Mouse (Mus musculus): ENCODE measurements around the gene Sigmar1. TPM values are rescaled to one million over a fixed set of nuclear protein-coding genes. Genes with fewer than 3 reads are reported as not detected.
"Not testable (repeated sequence)": the region's sequence is repeated elsewhere in the genome, so short reads cannot be mapped to it uniquely, and the experiment has no call there.

Sigmar1 gene
- total RNA-seq, 2 experiments from 2014 or later, result 19.7 to 23.5 TPM

- peak; percentile 86 to 88 for DNase-seq
- intact Hi-C loops (cut with DNase I), result loop anchor here (1.0 kb wide), 1 partner anchor 24 kb away; no protein-coding TSS in a partner anchor
These were observed 42.5 kb downstream of the Sigmar1 start, which contains the start of gene Rpp25l for GRCm38 (mm10) chr4:41713197-41714067. Gene Rpp25l, minus strand, starts transcription at chr4:41713534.

- peak in 1 of 2 experiments; percentile 44 for DNase-seq
These were observed 43.3 kb downstream of the Sigmar1 start for GRCm38 (mm10) chr4:41712421-41713196.

GRCm38 (mm10) chr4:41711705-41712375 is 44.1 kb downstream of the Sigmar1 start:
- DNase-seq, result no peak
- intact Hi-C loops (cut with DNase I), result no loop called here

More at GRCm38 (mm10) chr4:41712421-41713196, 43.3 kb downstream of the Sigmar1 start:
- intact Hi-C loops (cut with DNase I), result no loop called here

GRCm38 (mm10) chr4:41710229-41710628 is 45.7 kb downstream of the Sigmar1 start:
- DNase-seq, result no peak
- intact Hi-C loops (cut with DNase I), result no loop called here

- no peak for DNase-seq
- intact Hi-C loops (cut with DNase I), result loop anchor here (1.0 to 5.0 kb wide), 4 partner anchors 55 to 239 kb away; no protein-coding TSS in a partner anchor
These were observed 47.7 kb downstream of the Sigmar1 start for GRCm38 (mm10) chr4:41708192-41708745.

- intact Hi-C loops (cut with DNase I), result loop anchor here (5.0 kb wide), 1 partner anchor 90 kb away; no protein-coding TSS in a partner anchor
- peak; percentile 58 to 59 for DNase-seq
These were observed 48.9 kb downstream of the Sigmar1 start for GRCm38 (mm10) chr4:41707011-41707535.

GRCm38 (mm10) chr4:41705922-41706754 is 49.8 kb downstream of the Sigmar1 start:
- intact Hi-C loops (cut with DNase I), result loop anchor here (5.0 kb wide), 1 partner anchor 89 kb away; no protein-coding TSS in a partner anchor
- DNase-seq, result no peak

- no peak for DNase-seq
- intact Hi-C loops (cut with DNase I), result loop anchor here (5.0 kb wide), 1 partner anchor 87 kb away; no protein-coding TSS in a partner anchor
These were observed 51.3 kb downstream of the Sigmar1 start for GRCm38 (mm10) chr4:41704651-41705050.

- DNase-seq; intact Hi-C loops (cut with DNase I): not testable (repeated sequence)
These were observed 53.7 kb downstream of the Sigmar1 start for GRCm38 (mm10) chr4:41702226-41702625.

GRCm38 (mm10) chr4:41700224-41700623 is 55.7 kb downstream of the Sigmar1 start:
- DNase-seq; intact Hi-C loops (cut with DNase I): not testable (repeated sequence)

GRCm38 (mm10) chr4:41699783-41700182 is 56.2 kb downstream of the Sigmar1 start, which contains the start of gene Il11ra1:
Gene Il11ra1, plus strand, starts transcription at chr4:41699989.
- intact Hi-C loops (cut with DNase I); DNase-seq: not testable (repeated sequence)

GRCm38 (mm10) chr4:41698421-41699016 is 57.4 kb downstream of the Sigmar1 start:
- peak; percentile 59 to 62 for DNase-seq

GRCm38 (mm10) chr4:41696930-41697841 is 58.8 kb downstream of the Sigmar1 start, which contains the start of gene Cntfr:
Gene Cntfr, minus strand, starts transcription at chr4:41697089.
- DNase-seq, result peak; percentile 86 to 89
- intact Hi-C loops (cut with DNase I), result loop anchor here (2.0 kb wide), 1 partner anchor 44 kb away; no protein-coding TSS in a partner anchor

More at GRCm38 (mm10) chr4:41698421-41699016, 57.4 kb downstream of the Sigmar1 start:
- intact Hi-C loops (cut with DNase I), result not testable (repeated sequence)

- DNase-seq, result not testable (repeated sequence)
- intact Hi-C loops (cut with DNase I), result loop anchor here (2.0 kb wide), 1 partner anchor 44 kb away; no protein-coding TSS in a partner anchor
These were observed 59.5 kb downstream of the Sigmar1 start for GRCm38 (mm10) chr4:41696452-41696851.

GRCm38 (mm10) chr4:41695800-41696199 is 60.2 kb downstream of the Sigmar1 start:
- intact Hi-C loops (cut with DNase I), result loop anchor here (2.0 kb wide), 1 partner anchor 43 kb away; no protein-coding TSS in a partner anchor
- DNase-seq, result not testable (repeated sequence)

- DNase-seq; intact Hi-C loops (cut with DNase I): not testable (repeated sequence)
These were observed 62.4 kb downstream of the Sigmar1 start for GRCm38 (mm10) chr4:41693511-41693910.

GRCm38 (mm10) chr4:41690014-41690413 is 65.9 kb downstream of the Sigmar1 start:
- intact Hi-C loops (cut with DNase I); DNase-seq: not testable (repeated sequence)
